ENCODE assay signal across 7 mouse cellular contexts in genomic region chr7:82865834-82866485, GRCm38 (mm10). TPM values are rescaled to one million over a fixed set of nuclear protein-coding genes. Genes with fewer than 3 reads are reported as not detected.
DNase-seq lines count a peak whose midpoint lies in the region; ATAC-seq lines count a peak whose summit lies in the region.

No protein-coding gene starts in this region.

- H3K4me1 ChIP-seq in embryonic facial prominence, embryonic 10.5 days, result peaks cover 45% of the 10 kb centered on the region
- H3K4me1 ChIP-seq in limb, embryonic 10.5 days, result peaks cover 35% of the 10 kb centered on the region
- peaks cover 27% of the 10 kb centered on the region for H3K4me1 ChIP-seq in midbrain, embryonic 12.5 days

- under 1% methylated on average over 70 of the region's 70 CpGs for WGBS in embryonic facial prominence, embryonic 10.5 days
- under 1% methylated on average over 70 of the region's 70 CpGs for WGBS in limb, embryonic 10.5 days
- WGBS in midbrain, embryonic 12.5 days, result under 1% methylated on average over 54 of the region's 70 CpGs

- peaks cover 24% of the 10 kb centered on the region for H3K36me3 ChIP-seq in embryonic facial prominence, embryonic 10.5 days (replicated peaks)
- H3K36me3 ChIP-seq in limb, embryonic 10.5 days, result peaks cover 25% of the 10 kb centered on the region
- peaks cover 19% of the 10 kb centered on the region for H3K36me3 ChIP-seq in midbrain, embryonic 12.5 days

- ATAC-seq in granulocyte monocyte progenitor cell, adult 5-6 weeks (replicated peaks; ENCODE audit: poor library complexity, severe bottlenecking), result peak; percentile 77
- ATAC-seq in midbrain, embryonic 12.5 days (ENCODE audit: low FRiP score, low read depth), result peak; percentile 91

- H3K4me3 ChIP-seq in embryonic facial prominence, embryonic 10.5 days, result peak overlapping the region; percentile 100
- H3K4me3 ChIP-seq in limb, embryonic 10.5 days, result peak overlapping the region; percentile 100
- H3K4me3 ChIP-seq in midbrain, embryonic 12.5 days, result peak overlapping the region; percentile 91

- peak; percentile 99 for DNase-seq in adrenal gland, postnatal 14 days
- DNase-seq in embryonic facial prominence, embryonic 10.5 days (ENCODE audit: low spot score), result peak; percentile 100
- DNase-seq in kidney, adult 11 months, result peak; percentile 96
- DNase-seq in limb, embryonic 10.5 days (ENCODE audit: low spot score), result peak; percentile 99
- peak; percentile 93 for DNase-seq in skeletal muscle tissue, adult 2 months (ENCODE audit: low read depth, low spot score)

- H3K9ac ChIP-seq in midbrain, embryonic 12.5 days (replicated peaks), result peak overlapping the region; percentile 96

- H3K27ac ChIP-seq in embryonic facial prominence, embryonic 10.5 days (replicated peaks), result peak overlapping the region; percentile 100
- H3K27ac ChIP-seq in limb, embryonic 10.5 days, result peak overlapping the region; percentile 100
- peak overlapping the region; percentile 99 for H3K27ac ChIP-seq in midbrain, embryonic 12.5 days (replicated peaks)

- H3K4me2 ChIP-seq in midbrain, embryonic 12.5 days (replicated peaks), result peak overlapping the region; percentile 67

- H3K27me3 ChIP-seq in embryonic facial prominence, embryonic 10.5 days (replicated peaks; ENCODE audit: low read depth, poor library complexity, severe bottlenecking), result no peaks in the 10 kb centered on the region
- H3K27me3 ChIP-seq in limb, embryonic 10.5 days (ENCODE audit: low read depth, poor library complexity, severe bottlenecking), result no peaks in the 10 kb centered on the region
- no peaks in the 10 kb centered on the region for H3K27me3 ChIP-seq in midbrain, embryonic 12.5 days

- no peaks in the 10 kb centered on the region for H3K9me3 ChIP-seq in embryonic facial prominence, embryonic 10.5 days
- no peaks in the 10 kb centered on the region for H3K9me3 ChIP-seq in limb, embryonic 10.5 days (replicated peaks)
- no peaks in the 10 kb centered on the region for H3K9me3 ChIP-seq in midbrain, embryonic 12.5 days

RNA-seq across cellular contexts. Expression of gene Mex3b, which starts 1.2 kb away (rescaled TPM):
- 3.9 and 5.7 TPM in 2 replicates for total RNA-seq in adrenal gland, postnatal 14 days (2021)
- polyA plus RNA-seq in embryonic facial prominence, embryonic 10.5 days (2016; fragmentation: Nextera tagmentation; extraction: Ambion mirVana), result 27.8 and 30.1 TPM in 2 replicates
- 2.0 and 2.4 TPM in 2 replicates for total RNA-seq in granulocyte monocyte progenitor cell, adult 5-6 weeks (2014; fragmentation: Nextera tagmentation)
- 4.2 TPM in 2 replicates for total RNA-seq in granulocyte monocyte progenitor cell, adult 5-6 weeks (2017)
- 26.3 and 38.5 TPM in 2 replicates for polyA plus RNA-seq in limb, embryonic 10.5 days (2016; fragmentation: Nextera tagmentation; extraction: Ambion mirVana)
- polyA plus RNA-seq in midbrain, embryonic 12.5 days (2016; fragmentation: Nextera tagmentation; extraction: Ambion mirVana), result 43.3 and 47.2 TPM in 2 replicates

Comparison
In these comparisons a context has a peak if more than half of its experiments do, and no peak if none do; other contexts are left out.
1. Peak in every context shown above with its lines: DNase-seq, ATAC-seq, H3K4me3 ChIP-seq and H3K27ac ChIP-seq.